Mouse (Mus musculus) gastrocnemius, postnatal 4 days (tissue): Measurements from ENCODE around the gene Pfkfb2. TPM values are rescaled to one million over a fixed set of nuclear protein-coding genes. Genes with fewer than 3 reads are reported as not detected.

Experiments
- DNase-seq, 2 experiments: peaks; one replicate each; pipeline ENCODE4 v3.0.0; 2021 to 2022; ENCODE audit warnings: low spot score in 2 of 2, mixed read lengths in 2 of 2
- long read RNA-seq, 2 experiments: library from polyadenylated mRNA; stranded (forward); transcript quantifications; one replicate each; pipeline ENCODE4 v2.0.0; 2021
- total RNA-seq, 2 experiments: library from RNA; stranded (reverse); gene quantifications; 2 replicates each; pipeline ENCODE4 v1.2.3; 2021

The Pfkfb2 gene
- total RNA-seq = 10 to 100 TPM; 10.5 to 13.4 TPM
- long read RNA-seq, experiment 1, partial matches to known transcripts = 1 of 7 reads
- long read RNA-seq, experiment 1, other reads (novel, unspliced or antisense) = 6 of 7 reads
- long read RNA-seq, experiment 2, partial matches to known transcripts = 3 of 9 reads
- long read RNA-seq, experiment 2, other reads (novel, unspliced or antisense) = 5 of 9 reads

DNA sequence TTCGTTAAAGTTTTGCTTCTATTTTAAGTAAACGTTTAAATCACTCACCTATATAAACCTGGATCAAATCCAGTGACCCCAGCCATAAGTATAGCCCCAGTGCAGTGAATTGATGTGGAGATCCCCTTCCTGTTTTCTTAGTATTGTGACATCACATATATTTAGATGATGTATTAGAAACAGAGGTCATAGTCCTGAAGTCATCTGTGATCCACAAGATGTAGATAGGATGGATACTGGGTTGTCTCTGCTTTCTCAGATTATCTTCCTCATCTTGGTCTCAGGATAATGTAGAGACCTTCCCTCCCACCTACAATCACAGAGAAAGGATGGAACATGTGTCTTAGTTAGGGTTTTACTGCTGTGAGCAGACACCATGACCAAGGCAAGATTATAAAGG lies at the start of gene Pfkfb2:
Gene Pfkfb2, minus strand, starts transcription at position 101 of the 400 bp plus-strand sequence.
- DNase-seq = no peak

DNA sequence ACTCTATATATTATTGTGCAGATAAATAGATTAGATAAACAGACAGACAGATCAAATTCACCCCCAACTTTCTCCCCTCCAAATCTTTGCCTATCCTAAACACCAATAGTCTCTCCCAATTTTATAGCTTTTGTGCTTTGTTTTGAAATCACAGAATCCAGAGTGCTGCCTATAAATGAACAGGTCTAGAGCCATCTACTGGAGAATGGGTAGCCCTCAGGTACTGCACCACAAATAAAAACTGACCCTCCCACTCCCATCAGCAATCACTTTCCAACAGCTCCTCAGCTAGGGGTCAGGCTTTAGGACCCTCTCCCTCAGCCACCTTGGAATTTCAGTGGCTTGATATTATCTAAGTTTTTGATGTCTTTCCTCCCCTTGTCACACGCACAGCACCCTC lies 47.6 kb upstream of the Pfkfb2 start:
- no peak for DNase-seq

DNA sequence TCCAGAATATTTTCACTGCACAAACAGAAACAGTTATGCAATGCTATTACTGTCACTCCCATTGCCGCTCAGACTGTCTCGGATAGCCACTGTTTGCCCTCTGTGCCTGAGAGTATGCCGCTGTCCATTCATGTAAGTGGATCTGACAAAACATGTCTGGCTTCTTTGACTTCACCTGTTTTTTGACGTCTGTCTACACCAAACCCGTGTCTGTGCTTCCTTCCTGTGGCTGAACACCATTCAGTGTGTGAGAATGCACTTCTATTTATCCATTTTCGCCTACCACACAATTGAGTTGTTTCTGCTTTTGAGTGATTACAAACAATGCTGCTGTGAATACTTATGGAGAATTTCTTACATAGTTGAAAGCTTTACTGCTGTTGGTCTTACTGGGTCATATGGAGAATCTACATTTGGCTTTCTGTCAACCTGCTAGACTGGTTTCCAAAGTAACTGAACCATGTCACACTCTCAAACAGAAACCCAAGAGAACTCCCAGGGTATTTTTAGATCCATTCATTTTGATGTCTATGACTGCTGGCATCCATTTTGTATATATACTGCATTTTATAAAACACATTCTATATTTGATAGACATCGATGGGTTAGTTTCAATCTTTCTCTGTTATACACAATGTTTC lies 46.8 kb upstream of the Pfkfb2 start:
- no peak for DNase-seq

DNA sequence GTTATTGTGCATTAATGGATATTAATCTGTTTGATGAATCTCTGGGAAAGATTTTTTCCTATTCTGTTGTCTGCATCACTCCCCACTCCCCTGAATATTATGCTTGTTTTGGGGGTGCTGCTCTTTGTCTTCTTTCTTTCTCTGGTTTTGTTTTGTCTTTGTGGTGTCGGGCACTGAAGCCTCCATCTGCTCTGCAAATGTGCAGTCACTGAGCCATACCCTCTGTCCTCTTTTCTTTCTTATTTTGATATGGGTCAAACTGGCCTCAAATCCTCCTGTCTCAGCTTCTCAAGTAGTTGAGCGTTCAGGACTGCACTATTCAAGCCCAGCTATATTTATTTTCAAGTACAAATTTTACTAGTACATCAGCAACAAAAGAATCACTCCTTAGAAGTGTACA lies 46.2 kb upstream of the Pfkfb2 start:
- no peak for DNase-seq

DNA sequence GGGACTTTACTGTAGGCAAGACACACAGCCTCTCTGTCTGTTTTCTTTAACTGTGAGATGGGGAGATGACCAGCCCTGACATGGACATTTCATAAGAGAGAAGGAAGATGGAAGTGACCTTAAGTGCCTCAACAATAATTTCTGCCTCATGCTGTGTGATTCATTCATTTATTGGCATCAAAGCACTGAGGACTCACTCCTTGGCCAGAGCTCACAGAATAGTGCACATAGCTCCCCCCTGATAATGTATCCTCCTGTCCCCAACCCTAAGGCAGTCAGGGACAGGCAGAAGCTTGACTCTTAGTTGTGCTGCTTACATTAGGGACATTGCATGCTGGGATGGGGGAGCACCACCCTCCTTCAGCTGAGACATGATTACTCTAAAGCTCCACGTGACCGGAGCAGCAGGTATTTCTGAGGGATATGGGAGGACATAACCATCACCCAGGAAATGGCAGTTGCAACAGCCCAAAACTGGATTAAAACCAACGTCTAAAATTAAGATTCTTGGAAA lies 42.0 kb upstream of the Pfkfb2 start:
- no peak for DNase-seq

DNA sequence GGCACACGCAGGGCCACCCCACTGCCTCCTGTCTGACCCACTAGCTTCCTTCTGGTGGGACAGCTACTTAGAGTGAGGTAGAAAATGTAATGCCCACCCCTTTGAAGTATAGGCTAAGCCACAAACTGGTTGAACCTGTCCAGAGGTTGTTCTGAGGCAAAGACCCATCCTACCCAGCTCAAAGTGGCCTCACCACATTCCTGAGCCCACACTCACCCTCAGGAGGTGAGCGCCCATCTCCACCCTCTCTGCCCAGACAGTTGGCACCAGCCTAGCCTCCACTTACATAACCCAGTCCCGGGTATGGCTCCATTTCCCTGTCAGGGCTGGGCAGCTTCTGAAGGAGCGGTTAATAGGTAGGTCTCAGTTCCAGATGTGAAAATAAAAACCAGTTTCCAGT lies 41.4 kb upstream of the Pfkfb2 start:
- DNase-seq = no peak

DNA sequence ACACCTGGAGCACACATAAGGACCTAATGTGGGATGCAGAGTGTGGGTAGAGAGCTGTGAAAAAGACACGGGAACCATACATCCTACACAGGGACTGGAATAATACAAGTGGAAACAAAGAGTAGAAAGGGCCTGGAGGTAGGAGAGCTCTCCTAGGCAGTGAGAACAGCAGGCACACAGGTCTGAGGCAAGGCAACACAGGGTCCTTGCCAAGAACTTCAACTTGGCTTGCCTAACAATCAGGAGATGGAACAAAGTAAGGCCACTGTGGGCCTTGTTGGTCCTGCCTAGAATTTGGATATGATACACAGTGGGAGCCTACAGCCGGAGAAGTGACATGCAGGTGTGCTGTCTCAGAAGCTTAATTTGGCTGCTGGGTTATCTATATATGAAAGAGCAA lies 40.9 kb upstream of the Pfkfb2 start:
- DNase-seq = no peak

DNA sequence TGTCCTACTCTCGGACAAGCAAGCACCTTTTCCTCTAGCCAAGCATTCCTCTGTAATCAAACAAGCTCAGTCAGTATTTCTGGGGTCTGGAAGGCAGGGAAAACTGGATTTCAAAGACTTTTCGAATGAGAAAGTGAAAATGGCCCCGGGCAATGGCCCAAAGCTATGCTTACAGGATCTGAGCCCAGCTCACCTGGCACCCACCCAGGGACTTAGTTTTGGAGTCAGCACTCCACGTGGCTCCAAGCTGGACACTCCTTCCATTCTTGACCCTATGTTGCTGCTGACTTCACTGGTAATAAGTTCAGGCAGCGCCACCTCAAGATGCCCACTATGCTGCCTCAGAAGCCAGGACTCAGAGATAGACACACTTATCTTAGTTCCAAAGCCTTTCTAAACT lies 38.0 kb upstream of the Pfkfb2 start:
- no peak for DNase-seq

DNA sequence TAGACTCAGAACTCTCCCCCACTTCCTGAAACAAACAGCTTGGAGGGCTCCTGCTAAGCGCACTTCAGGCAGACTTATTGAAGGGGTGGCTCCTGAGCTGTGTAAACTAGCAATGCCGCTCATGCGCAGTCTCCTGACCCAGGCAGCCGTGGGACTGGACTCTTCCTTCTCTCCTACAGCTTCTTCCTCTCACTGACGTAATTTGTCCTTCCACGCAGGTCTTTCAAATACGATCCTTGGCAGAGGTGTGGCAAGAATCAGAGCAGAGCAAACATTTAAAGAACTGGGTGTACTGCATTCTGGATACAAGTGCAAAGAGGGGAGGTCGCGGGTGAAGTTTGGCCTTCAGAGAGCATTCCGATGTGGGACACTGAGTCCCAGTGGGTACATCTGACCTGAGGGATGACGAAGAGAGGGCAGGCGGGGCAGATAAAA lies 35.0 kb upstream of the Pfkfb2 start:
- no peak for DNase-seq

DNA sequence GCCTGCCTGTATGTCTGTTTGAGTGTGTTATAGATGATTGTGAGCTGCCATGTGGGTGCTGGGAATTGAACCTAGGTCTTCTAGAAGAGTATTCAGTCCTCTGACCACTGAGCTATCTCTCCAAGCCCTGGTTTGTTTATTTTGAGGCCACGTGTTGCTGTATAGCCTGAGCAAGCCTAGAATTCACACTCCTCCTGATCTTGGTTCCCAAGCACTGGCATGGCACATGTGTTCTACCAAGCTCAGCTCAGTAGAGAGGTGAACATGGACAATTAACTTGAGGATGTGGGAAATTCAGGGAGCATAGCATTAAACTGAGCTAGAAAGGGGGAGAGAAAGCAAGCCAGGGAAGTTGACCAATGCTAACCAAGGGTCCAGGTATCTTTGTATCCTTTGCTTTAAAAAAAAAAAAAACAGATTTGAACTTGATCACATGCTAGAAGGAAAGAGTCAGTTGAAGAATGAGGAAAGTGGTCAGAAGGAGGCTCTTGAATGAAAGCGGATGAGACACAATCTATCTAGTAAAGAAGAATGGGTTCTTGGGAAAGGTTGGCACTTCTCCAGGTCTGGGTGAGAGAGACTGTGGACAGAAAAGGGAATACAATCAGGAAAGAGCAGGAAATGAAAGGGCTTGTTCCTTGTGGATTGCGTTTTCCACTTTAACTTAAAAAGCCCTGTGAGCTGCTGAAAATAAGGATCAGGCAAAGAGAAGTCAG lies 33.1 kb upstream of the Pfkfb2 start:
- DNase-seq = no peak

DNA sequence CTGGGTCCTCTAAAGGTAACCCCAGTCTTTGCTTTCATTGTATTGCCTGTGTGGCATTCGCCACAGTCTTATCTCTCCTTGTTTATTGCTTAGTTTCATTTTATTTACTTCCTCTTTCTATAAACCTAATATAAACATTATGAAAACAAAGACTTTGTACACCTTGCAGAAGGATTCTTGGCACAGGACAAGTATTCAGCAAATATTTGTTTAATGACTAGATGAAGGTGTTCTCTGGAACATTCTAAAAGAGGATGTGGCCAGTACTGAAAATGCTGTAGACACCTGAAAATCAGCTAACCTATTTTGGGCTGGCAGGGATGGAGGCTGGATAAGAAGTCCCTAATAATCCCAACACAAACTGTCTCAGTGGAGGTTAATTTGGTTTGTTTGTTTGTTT lies 32.5 kb upstream of the Pfkfb2 start:
- DNase-seq = no peak

DNA sequence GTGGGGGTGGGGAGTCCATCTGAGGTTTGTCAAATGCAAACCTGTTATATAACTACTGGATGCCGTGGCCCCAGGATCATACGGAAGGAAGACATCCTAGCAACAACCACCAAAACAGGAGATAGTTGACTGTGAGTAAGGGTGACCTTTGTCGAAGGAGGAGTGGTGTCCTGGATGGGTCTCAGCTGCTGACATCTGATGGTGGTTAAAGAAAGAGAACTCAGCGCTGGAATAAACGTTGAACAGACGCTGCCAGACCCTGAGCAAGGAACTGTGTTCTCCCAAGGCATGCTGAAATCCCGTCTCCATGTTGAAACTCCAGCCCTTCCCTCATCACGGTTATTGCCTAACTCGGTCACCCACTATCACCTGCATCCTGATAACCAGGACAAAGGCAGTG lies 30.6 kb upstream of the Pfkfb2 start:
- no peak for DNase-seq

DNA sequence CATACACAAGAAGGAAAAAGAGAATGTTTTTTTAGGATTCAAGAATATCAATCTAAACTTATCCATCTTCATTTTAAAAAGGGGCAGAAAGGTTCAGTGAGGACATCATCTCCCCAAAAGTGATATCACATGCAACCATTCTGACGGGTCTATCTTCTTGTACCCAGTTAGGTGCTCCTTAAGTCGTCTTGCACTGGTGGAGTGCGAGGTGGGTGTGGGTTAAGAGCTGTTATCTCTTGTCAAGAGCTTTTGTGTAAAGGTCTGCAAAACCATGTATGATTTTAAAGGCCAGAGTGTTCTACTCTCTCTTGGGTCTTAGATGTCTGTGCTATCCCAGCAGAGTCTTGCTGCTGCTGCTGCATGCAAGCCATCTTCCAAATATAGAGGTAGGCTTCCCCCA lies 17.8 kb upstream of the Pfkfb2 start:
- no peak for DNase-seq

DNA sequence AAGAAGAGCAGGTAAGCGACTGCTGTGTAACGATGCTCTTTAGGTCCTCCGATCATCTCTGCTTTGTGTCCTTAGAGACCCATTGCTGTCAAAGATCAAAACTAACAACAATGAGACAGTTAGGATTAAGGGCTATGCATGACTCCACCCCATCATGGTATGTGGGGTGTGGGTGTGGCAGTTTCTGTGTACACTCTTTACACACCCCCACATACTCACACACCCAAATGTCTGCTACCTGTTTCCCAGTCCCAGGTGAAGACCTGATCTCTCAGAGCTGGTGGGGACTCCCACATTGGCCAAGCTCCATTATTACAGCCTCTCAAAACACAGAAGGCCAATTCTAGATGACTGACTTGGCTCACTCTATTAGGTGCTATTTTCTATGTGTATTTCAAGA lies 16.5 kb upstream of the Pfkfb2 start:
- DNase-seq = no peak

DNA sequence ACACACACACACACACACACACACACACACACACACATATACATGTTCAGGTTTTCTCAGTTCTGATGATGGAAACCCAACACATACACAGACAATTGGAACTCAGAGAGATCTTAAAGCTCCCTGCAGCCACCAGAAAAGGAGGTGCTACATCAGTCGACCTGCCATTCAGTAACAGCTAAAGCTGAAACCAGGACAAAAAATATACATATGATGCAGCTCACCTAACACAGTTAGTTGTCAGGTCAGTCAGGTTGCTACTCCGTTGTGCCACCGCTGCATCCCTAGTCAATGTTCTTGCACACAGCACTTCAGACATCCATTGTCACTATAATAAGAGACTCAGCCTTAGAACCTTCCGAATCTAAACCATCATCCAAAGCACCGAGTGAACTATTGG lies 15.9 kb upstream of the Pfkfb2 start:
- DNase-seq = no peak

DNA sequence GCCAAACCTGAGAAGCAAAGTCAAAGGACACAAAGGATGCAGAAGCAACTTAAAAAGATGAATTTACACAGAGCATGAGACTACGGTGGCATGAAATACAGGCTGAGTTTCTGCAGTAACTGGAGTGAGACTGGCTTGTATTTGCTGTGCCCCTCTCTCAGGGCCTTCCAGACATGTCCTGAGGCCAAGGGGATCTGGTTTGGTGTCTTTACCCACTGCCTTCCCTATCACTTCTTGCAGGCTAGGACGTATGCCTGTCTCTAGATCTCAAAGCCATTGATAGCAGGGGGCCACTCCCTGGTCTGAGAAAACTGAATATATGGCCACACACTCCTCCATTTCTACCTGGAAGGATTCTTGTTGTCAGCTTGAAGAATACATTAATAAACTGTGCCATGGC lies 15.2 kb upstream of the Pfkfb2 start:
- no peak for DNase-seq

DNA sequence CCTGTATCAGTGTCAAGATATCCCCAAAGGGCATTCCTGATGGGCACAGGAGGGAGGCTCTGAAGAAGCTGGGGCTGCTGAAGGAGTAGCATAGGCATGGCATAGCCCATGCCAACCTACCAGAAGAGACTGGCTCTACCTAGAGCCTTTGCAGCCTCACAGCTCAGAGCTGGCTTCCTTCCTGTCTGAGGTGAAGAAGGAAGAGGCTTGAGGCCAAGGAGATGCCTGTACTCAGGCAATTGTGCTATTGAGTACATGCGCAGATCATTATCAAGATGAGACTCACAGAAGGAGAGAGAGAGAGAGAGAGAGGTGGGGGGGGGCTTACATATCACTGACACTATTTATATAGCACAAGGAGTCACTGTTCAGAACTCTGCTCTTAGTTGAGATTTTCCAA lies 14.7 kb upstream of the Pfkfb2 start:
- DNase-seq = no peak

DNA sequence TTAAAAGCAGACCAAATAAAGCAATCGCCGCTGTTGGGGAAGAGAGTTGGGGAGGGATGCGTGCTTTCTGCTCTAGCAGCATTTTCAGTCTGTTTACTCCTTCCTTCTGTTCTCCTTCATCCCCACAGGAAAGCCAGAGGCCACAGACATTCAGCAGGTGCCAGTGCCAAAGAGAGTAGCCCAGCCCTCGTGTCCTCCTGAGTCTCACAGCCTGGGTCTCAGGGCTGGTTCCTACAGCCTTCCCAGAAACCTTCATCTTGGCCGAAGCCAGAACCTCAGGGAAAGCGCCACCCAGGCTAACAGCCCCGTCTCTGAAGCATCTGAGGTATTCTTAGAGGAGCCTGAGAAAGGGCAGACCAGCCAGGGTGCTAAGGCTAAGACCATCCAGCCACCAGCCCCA lies 13.1 kb upstream of the Pfkfb2 start:
- no peak for DNase-seq

DNA sequence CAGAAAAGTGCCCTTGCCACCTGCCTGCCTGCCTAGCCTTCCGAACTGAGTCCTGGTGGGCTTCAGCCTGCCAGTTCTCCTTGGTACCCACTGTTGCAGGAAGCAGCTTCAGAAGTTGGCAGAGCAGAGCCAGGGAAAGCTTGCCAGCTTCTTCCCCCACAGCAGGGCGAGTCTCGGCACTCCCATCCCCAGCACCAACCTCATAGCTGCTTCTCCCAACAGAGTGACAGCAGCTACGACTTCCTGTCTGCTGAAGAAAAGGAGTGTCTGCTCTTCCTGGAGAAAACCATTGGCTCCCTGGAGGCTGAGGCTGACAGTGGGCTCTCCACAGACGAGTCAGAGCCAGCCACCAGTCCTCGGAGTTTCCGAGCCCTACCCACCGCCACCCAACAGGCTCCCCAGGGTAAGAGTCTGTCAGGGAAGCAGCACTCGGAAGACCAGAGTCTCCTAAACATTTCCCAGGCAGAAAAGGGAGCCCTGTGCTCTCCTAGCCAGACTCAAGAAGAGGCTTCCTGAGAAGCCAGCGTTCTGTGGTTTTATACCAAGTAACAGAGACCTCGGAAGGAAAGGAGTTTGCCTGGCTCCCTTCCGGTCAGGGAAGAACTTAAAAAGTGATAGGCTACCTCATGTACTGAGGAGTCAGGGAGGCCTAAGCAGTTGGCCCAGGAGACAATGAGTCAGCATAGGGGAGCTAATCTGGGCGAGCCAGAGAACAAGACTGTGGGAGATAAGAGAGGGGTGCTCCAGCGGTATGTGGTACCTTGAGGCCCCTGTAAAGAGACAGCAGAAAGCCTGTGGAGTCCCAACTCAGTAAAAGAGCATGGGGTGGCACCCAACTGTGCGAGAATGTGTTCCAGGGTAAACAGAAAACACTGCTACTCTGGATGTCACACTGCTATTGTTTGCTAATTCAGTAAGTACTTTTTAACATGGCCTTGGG lies 12.0 kb upstream of the Pfkfb2 start:
- DNase-seq = no peak

DNA sequence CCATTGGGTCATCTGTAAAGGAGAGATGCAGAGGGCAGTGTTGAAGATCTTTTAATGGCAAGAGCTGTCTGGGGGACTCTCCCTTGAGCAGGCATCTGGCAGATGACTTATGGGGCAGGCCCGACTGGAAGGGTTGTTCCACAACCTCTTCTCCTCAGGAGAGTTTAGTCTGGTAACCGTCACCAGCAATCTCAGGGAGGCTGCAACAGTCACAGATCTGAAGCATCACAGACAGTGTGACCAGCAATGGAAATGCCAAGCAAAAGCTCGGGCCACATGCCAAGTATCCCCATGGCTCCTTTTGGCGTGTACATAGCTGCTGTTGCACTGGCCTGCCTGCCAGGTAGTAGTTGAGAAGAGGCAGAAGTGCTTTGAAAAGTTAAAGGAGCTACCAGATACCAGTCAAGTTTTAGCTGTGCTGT lies 11.2 kb upstream of the Pfkfb2 start:
- DNase-seq = no peak

DNA sequence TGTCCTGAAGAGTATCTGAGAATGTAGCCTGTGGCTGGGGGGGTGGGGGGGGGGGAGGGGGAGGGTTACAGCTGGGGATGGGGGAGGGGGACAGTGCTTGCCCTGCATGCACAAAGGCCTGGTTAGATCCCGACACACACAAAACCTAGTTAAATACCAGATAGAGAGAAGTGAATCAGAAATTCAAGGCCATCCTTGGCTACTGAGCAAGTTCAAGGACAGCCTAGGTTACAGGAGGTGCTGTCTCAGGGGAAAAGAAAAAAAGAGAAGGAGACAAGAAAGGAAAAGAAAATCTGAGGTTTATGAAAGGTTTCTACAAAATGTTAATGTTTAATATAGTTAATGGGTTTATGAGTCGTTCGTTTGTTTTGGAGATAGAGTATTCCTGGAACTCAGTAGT lies 10.6 kb upstream of the Pfkfb2 start:
- no peak for DNase-seq
